Mouse (Mus musculus): Measurements from ENCODE around the gene Edar. TPM values are rescaled to one million over a fixed set of nuclear protein-coding genes. Genes with fewer than 3 reads are reported as not detected.

The Edar gene
- polyA plus RNA-seq, 2 experiments = not detected

- Histone ChIP-seq H3K27ac (no peak overlapping the region), H3K36me3 (replicated peaks; ENCODE audit: control insufficient read depth, insufficient read depth, low read depth) (no peaks in the 10 kb centered on the region), H3K9me3 (ENCODE audit: control insufficient read depth, low read length) (no peaks in the 10 kb centered on the region), H3K4me2 (ENCODE audit: low read depth) (no peak overlapping the region), H3K4me3 (ENCODE audit: insufficient read depth in 1 of 2, low read depth in 2 of 2, low read length in 2 of 2) (no peak overlapping the region), H3K4me1 (replicated peaks; ENCODE audit: control insufficient read depth in 2 of 2, insufficient read depth in 2 of 2, low read length in 1 of 2) (no peaks in the 10 kb centered on the region), H3K9ac (replicated peaks) (no peak overlapping the region), H3K27me3 (ENCODE audit: control insufficient read depth, insufficient read depth, low read length) (no peaks in the 10 kb centered on the region)
- TF ChIP-seq EP300 (IDR thresholded peaks at IDR 0.05; ENCODE audit: low read depth) (no peak), CTCF (IDR thresholded peaks at IDR 0.05; ENCODE audit: low read depth) (peak; percentile 56)
- ATAC-seq (ENCODE audit: insufficient read depth) = no peak
- DNase-seq (ENCODE audit: low read depth in 3 of 3, low spot score in 3 of 3) = no peak
Observed at GRCm38 (mm10) chr10:58627569-58627968, 47.9 kb downstream of the Edar start.

GRCm38 (mm10) chr10:58624848-58625711 lies 50.4 kb downstream of the Edar start:
- TF ChIP-seq EP300 (IDR thresholded peaks at IDR 0.05; ENCODE audit: low read depth) = no peak
- TF ChIP-seq CTCF (IDR thresholded peaks at IDR 0.05; ENCODE audit: low read depth) = no peak
- H3K4me3 ChIP-seq (ENCODE audit: insufficient read depth in 1 of 2, low read depth in 2 of 2, low read length in 2 of 2) = no peak overlapping the region
- no peaks in the 10 kb centered on the region for H3K36me3 ChIP-seq (replicated peaks; ENCODE audit: control insufficient read depth, insufficient read depth, low read depth)
- no peak overlapping the region for H3K27ac ChIP-seq
- DNase-seq (ENCODE audit: low read depth in 3 of 3, low spot score in 3 of 3) (no peak), ATAC-seq (ENCODE audit: insufficient read depth) (no peak)
- no peaks in the 10 kb centered on the region for H3K27me3 ChIP-seq (ENCODE audit: control insufficient read depth, insufficient read depth, low read length)
- no peak overlapping the region for H3K9ac ChIP-seq (replicated peaks)
- WGBS (ENCODE audit: insufficient replicate concordance) = 27% methylated on average over 12 of the region's 12 CpGs
- no peaks in the 10 kb centered on the region for H3K4me1 ChIP-seq (replicated peaks; ENCODE audit: control insufficient read depth in 2 of 2, insufficient read depth in 2 of 2, low read length in 1 of 2)
- no peaks in the 10 kb centered on the region for H3K9me3 ChIP-seq (ENCODE audit: control insufficient read depth, low read length)
- no peak overlapping the region for H3K4me2 ChIP-seq (ENCODE audit: low read depth)

- no peak for TF ChIP-seq CTCF (IDR thresholded peaks at IDR 0.05; ENCODE audit: low read depth)
- TF ChIP-seq EP300 (IDR thresholded peaks at IDR 0.05; ENCODE audit: low read depth) = no peak
- H3K36me3 ChIP-seq (replicated peaks; ENCODE audit: control insufficient read depth, insufficient read depth, low read depth) = no peaks in the 10 kb centered on the region
- no peak overlapping the region for H3K4me2 ChIP-seq (ENCODE audit: low read depth)
- H3K9ac ChIP-seq (replicated peaks) = no peak overlapping the region
- H3K4me3 ChIP-seq (ENCODE audit: insufficient read depth in 1 of 2, low read depth in 2 of 2, low read length in 2 of 2) = no peak overlapping the region
- ATAC-seq (ENCODE audit: insufficient read depth) = no peak
- WGBS (ENCODE audit: insufficient replicate concordance) = 67% methylated on average over 4 of the region's 4 CpGs
- no peaks in the 10 kb centered on the region for H3K9me3 ChIP-seq (ENCODE audit: control insufficient read depth, low read length)
- DNase-seq (ENCODE audit: low read depth in 3 of 3, low spot score in 3 of 3) = no peak
- H3K27ac ChIP-seq = no peak overlapping the region
- no peaks in the 10 kb centered on the region for H3K4me1 ChIP-seq (replicated peaks; ENCODE audit: control insufficient read depth in 2 of 2, insufficient read depth in 2 of 2, low read length in 1 of 2)
- no peaks in the 10 kb centered on the region for H3K27me3 ChIP-seq (ENCODE audit: control insufficient read depth, insufficient read depth, low read length)
Observed at GRCm38 (mm10) chr10:58619266-58619665, 56.2 kb downstream of the Edar start.

GRCm38 (mm10) chr10:58618501-58619216 lies 56.8 kb downstream of the Edar start:
- 71% methylated on average over 17 of the region's 17 CpGs for WGBS (ENCODE audit: insufficient replicate concordance)
- Histone ChIP-seq H3K9me3 (ENCODE audit: control insufficient read depth, low read length) (no peaks in the 10 kb centered on the region), H3K36me3 (replicated peaks; ENCODE audit: control insufficient read depth, insufficient read depth, low read depth) (no peaks in the 10 kb centered on the region), H3K4me2 (ENCODE audit: low read depth) (no peak overlapping the region), H3K4me3 (ENCODE audit: insufficient read depth in 1 of 2, low read depth in 2 of 2, low read length in 2 of 2) (no peak overlapping the region), H3K9ac (replicated peaks) (no peak overlapping the region), H3K27ac (no peak overlapping the region), H3K27me3 (ENCODE audit: control insufficient read depth, insufficient read depth, low read length) (no peaks in the 10 kb centered on the region), H3K4me1 (replicated peaks; ENCODE audit: control insufficient read depth in 2 of 2, insufficient read depth in 2 of 2, low read length in 1 of 2) (no peaks in the 10 kb centered on the region)
- DNase-seq (ENCODE audit: low read depth in 3 of 3, low spot score in 3 of 3) (no peak), ATAC-seq (ENCODE audit: insufficient read depth) (no peak)
- TF ChIP-seq CTCF (IDR thresholded peaks at IDR 0.05; ENCODE audit: low read depth) (no peak), EP300 (IDR thresholded peaks at IDR 0.05; ENCODE audit: low read depth) (no peak)

- Histone ChIP-seq H3K4me2 (ENCODE audit: low read depth) (no peak overlapping the region), H3K27me3 (ENCODE audit: control insufficient read depth, insufficient read depth, low read length) (no peaks in the 10 kb centered on the region), H3K9ac (replicated peaks) (no peak overlapping the region), H3K4me3 (ENCODE audit: insufficient read depth in 1 of 2, low read depth in 2 of 2, low read length in 2 of 2) (no peak overlapping the region), H3K9me3 (ENCODE audit: control insufficient read depth, low read length) (no peaks in the 10 kb centered on the region), H3K27ac (no peak overlapping the region), H3K36me3 (replicated peaks; ENCODE audit: control insufficient read depth, insufficient read depth, low read depth) (no peaks in the 10 kb centered on the region), H3K4me1 (replicated peaks; ENCODE audit: control insufficient read depth in 2 of 2, insufficient read depth in 2 of 2, low read length in 1 of 2) (no peaks in the 10 kb centered on the region)
- TF ChIP-seq EP300 (IDR thresholded peaks at IDR 0.05; ENCODE audit: low read depth) (no peak), CTCF (IDR thresholded peaks at IDR 0.05; ENCODE audit: low read depth) (no peak)
- WGBS (ENCODE audit: insufficient replicate concordance) = 69% methylated on average over 5 of the region's 5 CpGs
- ATAC-seq (ENCODE audit: insufficient read depth) (no peak), DNase-seq (ENCODE audit: low read depth in 3 of 3, low spot score in 3 of 3) (no peak)
Observed at GRCm38 (mm10) chr10:58616565-58616964, 58.9 kb downstream of the Edar start.

Measured in liver, embryonic 14.5 days (tissue).